Mouse (Mus musculus) left cerebral cortex, adult 11 months (tissue): Measurements from ENCODE around the gene Syne3.

Experiments used
- DNase-seq: peaks from one replicate; pipeline ENCODE4 v3.0.0; 2022; ENCODE audit warnings: low spot score

Gene Syne3

GRCm38 (mm10) chr12:105009370-105010212, at the start of gene Syne3:
Gene Syne3 (minus strand): TSS chr12:105009809.
- DNase-seq = no peak

- no peak for DNase-seq
These were observed 45.7 kb upstream of the Syne3 start for GRCm38 (mm10) chr12:105055308-105055707.

GRCm38 (mm10) chr12:105054041-105054440, 44.4 kb upstream of the Syne3 start:
- DNase-seq = no peak

DNA sequence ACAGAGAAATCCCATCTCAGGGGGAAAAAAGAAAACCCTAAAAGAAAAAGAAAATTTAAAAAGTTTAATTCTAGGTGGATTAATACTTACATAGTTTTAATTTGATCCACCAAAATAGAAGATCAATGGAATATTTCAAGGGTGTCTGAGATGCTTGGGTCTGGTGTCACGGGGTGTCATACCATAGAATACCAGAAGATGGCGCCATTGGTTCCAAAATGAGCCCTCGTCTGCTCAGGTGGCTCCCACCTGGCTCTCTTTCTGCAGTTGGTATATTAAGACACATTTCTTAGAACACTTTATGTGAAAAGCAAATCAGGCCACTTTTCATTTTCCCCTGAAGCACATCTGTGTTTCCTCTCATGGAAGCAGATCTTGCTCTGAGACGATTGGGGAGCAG, 41.3 kb upstream of the Syne3 start:
- DNase-seq = peak; percentile 55

GRCm38 (mm10) chr12:105049813-105050212, 40.2 kb upstream of the Syne3 start:
- no peak for DNase-seq

- DNase-seq = no peak
These were observed 38.8 kb upstream of the Syne3 start for GRCm38 (mm10) chr12:105048301-105048863.

DNA sequence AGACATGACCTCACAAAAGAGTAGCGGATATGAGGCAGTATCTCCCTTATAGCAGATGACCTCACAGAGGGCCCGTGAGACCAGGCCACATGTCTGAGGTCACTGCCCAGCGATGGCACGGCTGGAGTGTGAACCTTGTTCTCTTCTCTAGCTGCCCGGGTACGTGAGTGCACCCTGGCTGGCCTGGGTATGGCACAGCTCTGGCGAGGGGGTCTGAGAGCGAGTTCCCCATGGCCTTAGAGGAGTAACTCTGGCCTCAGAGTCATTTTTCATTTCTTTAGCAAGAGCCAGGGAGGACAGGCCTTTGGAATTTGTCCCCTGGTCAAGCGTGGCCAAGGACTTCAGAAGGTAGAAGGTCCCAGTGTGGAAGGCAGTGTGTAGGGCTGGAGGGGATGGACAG, 35.2 kb upstream of the Syne3 start:
- DNase-seq = no peak

DNA sequence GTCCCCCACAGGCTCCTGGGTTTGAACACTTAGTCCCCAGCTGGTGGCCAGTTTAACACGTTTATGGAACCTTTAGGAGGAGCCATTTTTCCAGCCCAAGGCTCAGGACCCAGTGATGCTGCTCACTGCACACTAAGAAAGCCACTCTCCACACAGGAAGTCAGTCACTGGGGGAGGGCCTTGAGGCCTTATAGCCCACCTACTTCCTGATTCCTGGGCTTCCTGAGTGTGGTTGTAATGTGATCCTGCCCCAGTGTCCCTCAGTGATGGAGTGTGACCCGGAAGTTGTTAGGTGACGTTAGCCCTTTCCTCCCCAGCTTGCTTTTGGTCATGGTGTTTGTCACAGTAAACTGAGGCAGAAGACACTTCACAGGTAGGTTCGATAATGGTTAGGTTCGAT, 33.5 kb upstream of the Syne3 start:
- DNase-seq = no peak

DNA sequence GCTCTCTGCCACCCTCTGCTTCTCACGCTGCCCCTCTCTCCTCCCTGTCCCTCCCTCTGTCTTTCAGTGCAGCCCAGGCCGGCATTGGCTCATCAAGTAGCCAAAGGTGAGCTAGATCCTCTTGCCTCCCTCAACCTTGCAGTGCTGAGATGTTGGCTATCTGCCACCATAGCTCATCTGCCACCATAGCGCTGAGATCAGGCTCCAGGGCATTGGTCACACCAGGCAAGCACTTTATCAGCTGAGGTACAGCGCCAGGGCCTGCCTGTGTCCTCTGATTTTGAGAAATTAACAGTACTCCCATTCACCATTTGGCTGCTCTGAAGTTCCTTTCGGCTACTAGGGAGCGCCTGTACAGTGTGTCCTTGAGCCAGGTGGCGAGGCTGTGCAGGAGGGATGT, 31.3 kb upstream of the Syne3 start:
- no peak for DNase-seq

- DNase-seq = no peak
These were observed 30.1 kb upstream of the Syne3 start for GRCm38 (mm10) chr12:105039578-105040289.

DNA sequence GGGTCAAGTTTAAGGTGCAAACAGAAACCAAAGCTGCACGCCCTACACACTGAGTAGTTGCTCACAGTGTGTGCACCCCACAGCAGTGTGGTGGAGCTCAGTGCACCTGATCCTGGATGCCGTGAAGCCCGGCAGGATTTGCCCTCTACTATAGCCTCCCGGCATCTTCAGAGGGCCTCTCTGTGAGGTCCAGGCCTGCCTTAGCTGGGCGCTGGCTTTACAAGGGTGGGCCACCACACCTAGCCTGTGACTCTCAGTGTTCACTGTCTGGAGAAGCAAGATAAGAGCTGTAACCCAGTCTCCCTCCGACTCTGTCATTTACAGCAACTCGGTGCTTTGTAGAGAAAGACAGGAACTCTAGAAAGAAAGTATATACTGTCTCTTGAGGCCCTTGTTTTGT, 29.3 kb upstream of the Syne3 start:
- DNase-seq = no peak

- no peak for DNase-seq
These were observed 28.6 kb upstream of the Syne3 start for GRCm38 (mm10) chr12:105038211-105038610.

- no peak for DNase-seq
These were observed 24.6 kb upstream of the Syne3 start for GRCm38 (mm10) chr12:105034130-105034769.

DNA sequence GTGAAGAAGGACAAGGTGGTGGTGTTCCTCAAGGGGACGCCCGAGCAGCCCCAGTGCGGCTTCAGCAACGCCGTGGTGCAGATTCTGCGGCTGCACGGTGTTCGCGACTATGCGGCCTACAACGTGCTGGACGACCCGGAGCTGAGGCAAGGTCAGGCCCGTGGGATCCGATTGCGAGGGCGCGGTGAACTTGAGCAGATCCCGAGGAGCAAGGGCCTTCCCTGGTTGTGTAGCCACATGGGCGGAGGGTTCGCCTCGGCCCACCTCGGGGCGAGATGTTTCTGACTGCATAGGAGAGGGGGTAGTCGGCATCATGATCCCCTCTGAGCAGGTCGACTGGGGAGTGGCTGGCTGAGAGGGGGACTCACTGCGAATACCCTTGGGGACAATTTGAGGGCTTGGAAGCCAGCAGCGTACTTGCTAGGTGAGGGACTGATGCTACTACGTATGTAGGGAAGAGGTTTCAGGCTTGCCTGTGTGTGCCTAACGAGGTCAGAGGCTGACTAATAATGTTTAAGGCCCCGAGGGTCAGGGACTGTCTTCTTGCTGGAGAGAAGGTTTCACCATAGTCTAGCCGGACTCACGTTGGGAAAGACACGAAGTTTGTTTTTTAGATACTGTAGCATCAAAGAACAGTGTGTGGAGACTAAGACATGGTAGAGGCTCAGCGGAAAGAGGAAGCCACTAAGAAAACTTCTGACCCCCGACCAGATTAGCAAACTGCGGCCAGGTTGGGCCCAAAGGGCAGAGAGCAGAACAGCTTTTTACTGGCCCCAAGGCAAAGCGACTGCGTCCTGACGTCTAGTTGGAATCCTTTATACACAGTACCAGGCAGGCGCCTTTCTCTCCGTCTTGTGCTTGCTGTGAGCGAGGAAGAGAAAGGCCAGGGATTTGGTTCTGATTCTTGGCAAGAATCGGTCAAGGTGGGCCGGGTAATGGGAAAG, 23.5 kb upstream of the Syne3 start:
- DNase-seq = no peak

DNA sequence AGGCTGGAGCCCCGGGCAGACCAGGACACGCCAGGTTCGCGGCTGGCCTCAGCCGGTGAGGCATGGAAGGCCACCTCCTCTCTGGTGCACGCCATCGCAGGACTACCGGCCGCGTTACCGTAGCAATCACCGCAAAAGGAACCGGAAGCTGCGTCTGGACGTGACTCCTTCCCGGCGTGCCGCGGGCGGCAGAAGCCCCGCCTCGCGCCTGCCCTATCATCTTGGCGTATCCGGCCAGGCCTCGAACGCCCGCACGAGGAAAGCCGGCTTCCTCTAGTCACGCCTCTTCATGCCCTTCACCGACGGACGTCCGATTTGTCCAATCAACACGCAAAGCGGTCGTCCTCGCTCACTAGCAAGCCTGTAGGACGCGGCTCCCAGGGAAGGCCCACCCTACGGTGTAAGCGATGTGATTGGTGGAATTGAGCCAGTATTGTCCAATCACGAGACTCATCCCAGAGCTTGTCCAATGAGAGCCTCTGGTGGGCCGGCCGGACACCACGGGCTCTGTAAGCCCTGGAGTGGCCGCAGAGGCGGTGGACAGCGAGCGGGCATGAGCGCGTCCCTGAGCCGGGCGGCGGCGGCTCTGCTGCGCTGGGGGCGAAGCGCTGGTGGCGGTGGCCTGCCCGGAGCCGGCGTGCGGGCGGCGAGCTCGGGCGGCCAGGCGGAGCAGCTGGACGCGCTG, 22.7 kb upstream of the Syne3 start, which contains the start of gene Glrx5:
Gene Glrx5, plus strand, starts transcription at position 542 of the 685 bp plus-strand sequence.
- DNase-seq = peak; percentile 100

DNA sequence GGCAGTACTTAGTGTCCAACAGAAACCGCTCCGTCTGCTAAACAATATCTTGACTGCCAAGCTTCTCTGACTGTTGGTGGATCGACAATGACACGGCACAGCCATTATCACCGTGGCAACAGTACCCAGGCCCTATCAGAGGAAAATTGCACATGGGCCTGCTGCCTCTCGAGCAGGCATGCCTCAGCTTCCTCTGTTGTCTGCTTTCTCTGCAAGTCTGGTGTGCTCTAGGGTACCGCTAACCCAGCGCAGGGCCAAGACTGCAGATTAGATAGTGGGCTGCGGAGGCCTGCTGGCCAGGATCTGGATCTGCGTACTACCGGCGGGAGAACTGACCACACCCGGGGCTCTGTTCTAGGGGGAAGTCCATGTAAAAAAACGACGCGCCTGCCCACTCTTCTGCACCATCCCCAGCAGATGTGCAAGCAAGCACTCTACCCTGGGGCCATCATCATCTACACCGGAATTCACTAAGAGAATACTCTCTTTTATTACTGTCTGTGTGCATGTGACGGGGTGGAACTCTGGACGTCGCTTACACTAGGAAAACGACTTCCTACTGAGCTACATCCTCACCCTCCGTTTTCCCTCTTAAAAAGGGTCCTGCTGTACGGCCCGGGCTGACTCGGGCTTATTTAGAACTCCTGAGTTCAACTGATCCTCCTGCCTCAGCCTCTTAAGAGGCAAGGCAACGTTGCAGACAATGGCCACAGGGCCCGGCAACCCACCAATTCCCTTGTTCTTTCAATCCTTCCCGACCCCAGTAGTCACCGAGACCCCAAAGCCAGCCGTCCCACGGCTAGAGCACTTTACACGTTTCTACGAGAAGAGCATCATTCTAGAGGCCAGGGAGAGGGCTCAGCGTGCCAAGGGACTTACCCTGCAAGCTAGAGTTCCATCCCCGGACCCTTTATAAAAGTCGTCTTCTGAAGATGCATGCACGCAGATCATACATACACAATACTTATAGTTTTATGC, 21.8 kb upstream of the Syne3 start:
- no peak for DNase-seq

DNA sequence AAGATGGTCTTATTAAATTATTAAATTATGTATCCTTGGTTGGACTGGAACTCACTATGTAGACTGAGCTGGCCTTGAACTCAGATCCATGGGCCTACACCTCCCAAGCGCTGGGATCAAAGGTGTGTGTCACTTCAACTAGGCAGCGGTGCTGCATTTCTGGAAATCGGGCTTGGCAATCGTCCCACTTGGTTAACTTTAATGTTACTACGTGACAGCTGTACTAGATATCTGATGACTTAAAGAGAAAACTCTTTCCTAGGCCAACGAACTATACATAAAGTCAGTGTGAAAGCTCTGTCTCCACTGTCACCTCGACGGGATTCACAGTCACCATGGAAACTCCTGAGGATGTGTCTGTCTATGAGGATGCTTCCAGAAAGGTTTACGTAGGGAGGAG, 20.3 kb upstream of the Syne3 start:
- no peak for DNase-seq

DNA sequence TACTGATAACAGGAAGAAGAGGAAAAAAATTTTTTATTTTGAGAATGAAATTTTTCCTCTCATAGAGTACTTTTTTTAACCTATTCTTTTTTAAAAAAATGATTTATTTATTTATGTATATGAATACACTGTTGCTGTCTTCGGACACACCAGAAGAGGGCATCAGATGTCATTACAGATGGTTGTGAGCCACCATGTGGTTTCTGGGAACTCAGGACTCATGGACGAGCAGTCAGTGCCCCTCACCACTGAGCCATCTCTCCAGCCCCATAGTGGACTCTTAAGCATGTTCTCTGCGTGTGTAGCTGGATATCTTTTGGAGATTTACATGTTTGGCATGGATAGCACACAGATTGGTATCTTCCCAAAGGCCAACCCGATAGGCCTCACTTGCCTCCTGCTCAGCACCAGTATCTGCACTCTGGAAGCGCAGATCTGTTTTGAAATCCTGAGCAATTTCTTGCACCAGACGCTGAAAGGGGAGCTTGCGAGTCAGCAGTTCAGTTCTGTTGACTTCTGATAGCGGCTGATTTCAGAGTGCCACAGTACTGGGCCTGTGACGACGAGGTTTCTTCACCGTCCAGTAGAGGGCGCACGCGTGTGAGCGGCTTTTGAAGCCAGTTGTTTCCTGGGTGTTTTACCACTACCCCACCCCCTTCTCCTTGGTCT, 17.8 kb upstream of the Syne3 start:
- no peak for DNase-seq
